Mouse (Mus musculus): ENCODE results near the gene Catsper3.

DNA sequence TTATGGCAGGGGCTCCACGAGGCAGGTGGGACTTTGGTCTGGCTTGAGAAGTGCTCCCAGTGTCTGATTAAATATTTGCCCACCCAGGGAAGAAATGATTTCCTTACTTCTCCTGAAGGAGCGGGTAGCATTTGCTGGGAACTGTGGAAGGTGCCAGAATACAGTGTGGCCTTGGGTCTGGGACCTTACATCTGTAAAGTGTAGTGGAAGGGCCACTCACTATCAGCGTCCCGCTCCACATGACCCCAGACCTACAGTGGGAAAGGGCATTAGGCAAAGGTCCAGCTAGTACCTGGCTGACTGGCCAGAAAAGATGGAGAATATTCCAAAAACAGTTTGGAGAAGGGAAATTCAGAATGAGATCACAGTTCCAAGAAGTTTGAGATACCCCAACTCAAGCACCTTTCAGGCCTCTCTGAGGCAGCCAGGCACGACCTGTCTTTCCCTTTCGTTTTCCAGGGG, 43.3 kb downstream of the Catsper3 start:
- TF ChIP-seq ZNF384 (IDR thresholded peaks at IDR 0.05; ENCODE audit: low read depth, low read length) (no peak), ZC3H11A (IDR thresholded peaks at IDR 0.05; ENCODE audit: borderline replicate concordance, low read depth, low read length) (no peak), MAFK (IDR thresholded peaks at IDR 0.05; ENCODE audit: insufficient read depth, low read depth, low read length) (no peak), HCFC1 (IDR thresholded peaks at IDR 0.05; ENCODE audit: borderline replicate concordance, insufficient read depth, low read length) (no peak)

All from ES-E14 (cell line).